Mouse (Mus musculus) retina, adult 2 months (tissue): ENCODE measurements at regions not wholly inside any gene's neighbourhood (a gene's known extent, or its start where the extent isn't known, plus 50 kb on each side); places are given as distances from the start of the nearest gene placed in this dataset.

Experiments
- DNase-seq: peaks from one replicate; pipeline ENCODE4 v3.0.0-alpha.2; 2012; ENCODE audit warnings: low read depth, low spot score

DNA sequence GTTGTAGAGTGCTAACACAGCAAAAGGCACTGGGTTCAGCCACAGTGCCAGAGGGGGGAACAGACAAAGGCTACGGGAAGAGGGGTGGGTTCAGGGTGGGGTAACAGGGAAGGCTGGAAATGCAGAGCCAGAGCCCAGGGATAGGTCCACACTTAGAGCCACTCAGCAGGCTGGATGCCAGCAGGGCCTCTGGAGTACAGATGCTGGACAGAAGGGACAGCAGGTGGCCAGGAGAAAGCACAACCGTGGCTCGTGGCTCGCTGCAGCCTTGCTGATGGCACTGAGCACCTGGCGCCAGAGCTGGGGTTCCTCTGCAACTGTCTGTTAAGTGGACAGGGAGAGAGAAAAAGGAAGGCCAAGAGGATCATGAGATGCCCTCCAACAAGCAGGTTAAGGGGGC lies 174.2 kb downstream of the Mroh4 start:
- DNase-seq, result no peak

DNA sequence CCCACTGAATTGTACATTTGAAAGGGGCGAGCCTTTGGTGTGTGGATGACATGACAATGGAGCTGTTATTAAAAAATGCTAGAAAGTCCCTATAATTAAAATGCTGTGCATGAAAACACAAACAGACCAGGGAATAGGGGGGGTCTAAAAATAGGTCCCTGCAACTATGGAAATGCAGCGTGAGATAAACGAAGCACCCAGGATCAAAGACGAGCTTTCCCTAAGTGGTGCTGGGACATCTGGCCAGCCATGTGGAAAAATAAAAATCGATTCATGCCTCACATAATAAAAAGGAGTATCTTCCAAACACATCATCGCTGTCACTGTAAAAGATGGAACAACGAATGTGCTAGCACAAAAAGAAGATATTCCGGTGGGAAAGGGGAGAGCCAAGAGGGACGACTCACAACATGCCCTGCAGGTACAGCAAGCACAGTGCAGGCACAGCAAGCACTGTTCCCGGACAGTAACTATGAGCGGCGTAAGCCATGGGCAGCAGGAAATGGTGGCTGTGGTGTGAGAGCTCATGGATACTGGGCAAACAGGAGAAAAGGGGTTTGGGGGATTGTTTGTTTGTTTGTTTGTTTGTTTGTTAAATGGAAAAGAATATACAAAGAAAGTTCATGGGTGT lies 176.7 kb downstream of the Mroh4 start:
- DNase-seq, result no peak

DNA sequence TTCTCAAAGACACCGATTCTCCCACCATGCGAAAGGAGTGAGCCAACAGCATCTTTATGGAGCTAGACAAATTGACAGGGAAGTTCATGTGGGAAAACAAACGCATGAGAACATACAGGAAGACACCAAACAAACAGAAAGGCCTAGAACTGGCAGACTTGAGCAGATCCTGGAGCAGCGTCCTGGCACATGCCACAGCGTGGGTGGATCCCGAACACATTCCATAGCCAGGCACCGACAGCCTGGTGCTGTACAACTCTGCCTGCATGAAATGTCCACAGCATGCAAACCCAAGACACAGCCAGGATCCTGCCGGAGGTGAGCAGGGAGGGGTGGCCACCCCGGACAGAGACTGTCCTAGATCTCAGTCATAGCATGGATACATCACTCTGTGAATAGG lies 177.2 kb downstream of the Mroh4 start:
- no peak for DNase-seq

DNA sequence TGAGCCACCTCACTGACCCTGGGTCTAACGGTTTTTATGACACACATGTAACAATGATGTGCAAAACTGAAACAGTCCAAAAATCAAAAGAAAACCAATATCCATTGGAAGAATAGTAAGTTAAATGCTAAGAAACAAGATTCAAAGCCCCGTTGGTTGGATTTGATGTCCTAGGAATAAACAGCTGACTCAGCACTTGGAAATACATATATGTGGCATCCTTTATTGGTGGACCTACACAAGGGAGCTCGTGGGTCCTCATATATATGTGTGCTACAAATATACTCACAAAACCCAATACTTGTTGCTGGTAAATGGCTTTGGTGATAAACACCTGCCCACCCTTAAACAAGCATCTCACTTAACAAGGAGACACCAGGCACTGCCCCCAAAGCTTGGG lies 178.2 kb downstream of the Mroh4 start:
- no peak for DNase-seq

- DNase-seq, result no peak
Measured at GRCm38 (mm10) chr15:74456675-74457040, 179.5 kb downstream of the Mroh4 start.

GRCm38 (mm10) chr15:74455921-74456674 lies 180.1 kb downstream of the Mroh4 start:
- no peak for DNase-seq

GRCm38 (mm10) chr15:74454543-74454942 lies 181.6 kb downstream of the Mroh4 start:
- no peak for DNase-seq

DNA sequence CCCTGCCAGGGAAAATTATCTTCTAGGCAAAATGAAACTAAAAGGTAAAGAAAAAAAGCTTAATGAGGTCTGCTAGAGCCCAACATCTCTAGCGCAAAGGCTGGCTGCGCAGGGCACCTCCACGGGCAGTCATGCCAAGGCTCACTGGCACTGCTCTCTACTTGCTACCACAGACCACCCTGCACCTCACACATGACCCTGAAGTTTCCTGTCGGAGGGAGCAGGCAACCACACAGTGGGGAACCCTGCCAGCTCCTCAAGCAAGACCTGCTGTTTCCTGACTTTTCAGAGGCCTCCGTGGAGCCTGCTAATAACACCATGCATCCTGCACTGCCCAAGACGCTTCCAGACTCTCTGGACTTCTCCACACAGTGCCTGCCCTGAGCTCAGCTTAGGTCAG lies 182.3 kb downstream of the Mroh4 start:
- DNase-seq, result no peak

DNA sequence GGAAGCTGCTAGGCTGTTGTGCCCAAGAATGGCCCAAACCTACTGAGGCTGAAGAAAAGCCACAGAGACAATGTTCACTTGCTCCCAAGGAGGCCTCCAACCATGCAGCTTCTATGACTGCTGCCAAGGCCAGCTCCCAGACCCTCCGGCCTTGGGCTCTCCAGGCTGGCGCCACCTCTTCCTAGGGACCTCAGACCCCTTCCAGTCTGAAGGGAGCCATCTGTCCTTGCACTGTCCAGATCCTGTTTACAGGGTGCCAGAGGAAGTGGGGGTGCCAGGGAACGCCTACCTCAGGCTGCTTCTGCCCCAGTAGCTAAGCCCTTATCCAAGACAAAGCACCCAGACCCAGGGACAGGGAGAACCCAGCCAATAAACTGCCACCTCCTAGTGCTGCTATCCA lies 183.7 kb downstream of the Mroh4 start:
- DNase-seq, result no peak

DNA sequence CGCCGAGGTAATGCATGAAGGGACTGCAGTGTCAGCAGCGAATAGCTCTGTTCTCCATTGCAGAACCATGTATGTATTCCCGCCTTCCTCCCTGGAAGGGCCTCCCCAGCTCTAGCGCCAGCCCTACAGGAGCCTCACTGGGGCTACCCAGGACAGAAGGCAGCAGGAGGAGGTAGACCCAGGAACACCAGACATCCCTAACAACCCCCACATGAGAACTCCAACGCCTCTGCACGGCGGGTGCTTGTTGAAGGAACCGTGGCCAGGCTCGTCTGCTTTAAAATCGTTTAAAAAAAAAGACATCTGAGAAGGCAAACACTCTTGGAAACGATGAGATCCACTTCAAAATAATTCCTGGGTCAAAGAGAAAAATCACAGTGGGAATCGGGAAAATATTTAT lies 194.3 kb downstream of the Mroh4 start:
- DNase-seq, result no peak

DNA sequence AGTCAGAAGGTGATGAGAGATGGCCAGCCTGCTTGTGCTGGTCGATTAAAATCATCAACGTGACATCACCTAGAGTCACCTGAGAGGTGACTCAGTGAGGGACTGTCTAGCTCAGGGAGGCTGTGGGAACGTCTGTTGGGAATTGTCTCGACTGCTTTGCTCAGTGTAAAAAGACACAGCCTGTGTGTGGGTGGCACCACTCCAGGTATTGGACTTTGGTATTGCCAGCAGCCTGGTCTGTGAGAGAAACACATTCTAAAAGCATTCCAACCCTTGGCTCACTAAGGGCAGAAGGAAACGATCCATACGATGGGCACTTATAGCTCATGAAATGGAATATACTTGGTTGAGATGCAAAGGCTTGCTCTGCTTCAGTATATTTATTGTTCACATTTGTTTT lies 209.2 kb downstream of the Mroh4 start:
- no peak for DNase-seq

GRCm38 (mm10) chr15:74423001-74423400 lies 213.2 kb downstream of the Mroh4 start:
- no peak for DNase-seq

DNA sequence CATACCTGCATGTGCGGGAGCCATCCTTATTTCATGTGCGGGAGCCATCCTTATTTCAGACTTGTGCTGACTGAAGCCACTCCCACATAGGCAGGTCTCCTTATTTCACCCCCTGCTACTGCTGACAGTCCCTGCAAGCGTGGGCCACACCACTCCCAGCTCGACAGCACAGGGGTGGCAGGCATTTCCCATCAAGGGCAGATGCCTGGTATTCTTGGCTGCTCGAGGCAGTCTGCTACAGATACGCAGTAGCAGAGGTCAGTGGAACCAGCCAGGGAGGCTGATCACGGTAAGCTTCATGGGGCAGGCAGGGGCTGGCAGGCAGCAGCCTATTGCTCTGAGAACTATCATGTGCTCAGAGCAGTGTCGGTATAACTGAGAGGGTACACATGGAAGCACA lies 215.6 kb downstream of the Mroh4 start:
- no peak for DNase-seq

DNA sequence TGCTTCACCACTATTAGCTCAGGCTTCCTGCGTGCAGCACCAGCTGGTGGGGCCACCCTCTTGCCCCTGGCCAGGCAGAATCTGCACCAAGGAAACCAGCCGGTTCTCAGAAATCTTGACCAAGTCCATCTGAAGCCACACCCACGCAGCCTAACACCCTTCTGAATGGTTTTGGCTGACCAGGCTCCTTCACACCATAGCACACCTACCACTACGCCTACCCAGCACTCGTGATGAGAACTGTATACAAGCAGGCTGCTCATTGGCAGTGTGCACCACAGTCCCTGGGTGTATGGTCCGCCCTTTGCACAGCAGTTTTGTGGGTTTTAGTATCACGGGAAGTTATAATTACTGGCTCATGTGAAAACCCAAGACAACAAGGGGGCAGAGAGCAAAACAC lies 217.5 kb downstream of the Mroh4 start:
- no peak for DNase-seq

DNA sequence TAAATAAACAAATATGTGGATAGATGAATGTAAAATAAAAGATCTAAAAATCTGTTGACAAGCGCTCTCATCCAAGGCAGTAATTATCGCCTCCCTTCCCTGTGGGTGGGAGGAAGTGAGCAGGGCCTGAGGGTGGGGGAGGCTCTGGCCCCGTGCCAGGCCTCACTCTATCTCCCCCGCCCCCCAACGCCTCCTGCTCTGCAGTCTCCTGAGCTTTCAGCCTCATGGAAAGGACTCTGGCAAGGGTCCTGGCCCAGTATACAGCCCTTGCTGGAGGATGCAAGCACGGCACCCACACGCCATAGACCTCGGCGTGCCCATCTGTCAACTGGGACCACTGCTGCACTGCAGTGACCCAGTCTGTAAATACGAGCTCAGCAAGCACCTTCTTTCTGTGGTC lies 222.9 kb downstream of the Mroh4 start:
- DNase-seq, result no peak

DNA sequence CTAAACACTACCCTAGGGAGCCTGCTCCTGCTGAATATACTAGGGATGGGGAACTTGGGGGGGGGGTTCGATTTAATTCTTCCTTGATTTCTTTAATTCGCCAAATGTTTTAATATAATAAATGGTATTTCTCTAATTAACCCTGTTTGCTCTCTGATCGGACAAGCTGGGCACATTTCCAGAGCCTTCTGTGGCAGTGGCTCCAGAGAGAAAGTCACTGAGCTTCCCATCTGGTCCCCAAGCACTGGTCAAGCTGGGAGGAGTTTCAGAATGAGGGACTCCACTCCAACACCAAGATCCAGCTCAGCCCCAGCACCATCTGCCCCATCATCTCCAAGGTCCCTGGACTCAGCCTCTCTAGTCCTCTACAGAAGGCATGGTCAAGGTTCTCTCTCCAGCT lies 223.9 kb downstream of the Mroh4 start:
- no peak for DNase-seq

GRCm38 (mm10) chr15:74411097-74411496 lies 225.1 kb downstream of the Mroh4 start:
- DNase-seq, result no peak

- no peak for DNase-seq
Measured at GRCm38 (mm10) chr15:74404866-74405265, 231.3 kb downstream of the Mroh4 start.

GRCm38 (mm10) chr15:74401275-74401674 lies 234.9 kb downstream of the Mroh4 start:
- DNase-seq, result no peak

DNA sequence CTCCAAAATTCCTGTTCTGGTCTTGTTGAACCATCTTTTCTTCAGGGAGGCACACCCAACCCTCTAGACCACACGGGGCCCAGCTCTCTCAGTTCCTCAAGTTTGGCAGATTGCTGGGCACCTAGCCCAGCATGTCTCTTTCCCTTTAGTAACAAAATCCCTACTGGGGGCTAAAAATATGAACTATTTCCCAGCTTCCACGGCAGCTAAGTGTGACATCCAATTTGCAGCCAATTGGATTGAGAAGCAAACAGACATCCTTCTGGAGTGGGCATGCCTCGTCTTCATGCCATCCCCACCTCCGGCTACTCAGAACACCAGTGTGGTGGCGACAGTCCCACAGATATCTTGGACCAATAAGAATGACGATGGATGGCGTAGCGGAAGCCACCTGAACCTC lies 240.1 kb downstream of the Mroh4 start:
- no peak for DNase-seq

- DNase-seq, result no peak
Measured at GRCm38 (mm10) chr15:74387533-74387932, 248.6 kb downstream of the Mroh4 start.

GRCm38 (mm10) chr15:74382556-74382955 lies 253.6 kb downstream of the Mroh4 start:
- no peak for DNase-seq

GRCm38 (mm10) chr15:74379366-74379765 lies 256.8 kb downstream of the Mroh4 start:
- DNase-seq, result no peak

GRCm38 (mm10) chr15:74369461-74369860 lies 266.7 kb downstream of the Mroh4 start:
- DNase-seq, result no peak
